Mouse (Mus musculus) midbrain, postnatal 0 days (tissue): Measurements from ENCODE around the gene Suco. TPM values are rescaled to one million over a fixed set of nuclear protein-coding genes. Genes with fewer than 3 reads are reported as not detected.

Source experiments
- ATAC-seq: fragments of 200-750 bp; cut with Nextera tagmentation; 2 replicates; pipeline ENCODE4 v1.8.0; 2017; ENCODE audit warnings: moderate number of reproducible peaks, mild to moderate bottlenecking, moderate TSS enrichment, moderate library complexity; ENCODE audit not compliant: low FRiP score
- DNase-seq: peaks from one replicate; pipeline ENCODE4 v3.0.0-alpha.2; 2015; ENCODE audit warnings: low spot score
- H3K27ac ChIP-seq: fragments of 300-500 bp; sonication (generic); 2 replicates; pipeline ENCODE4 v1.5.1; 2014; ENCODE audit warnings: low read depth, mild to moderate bottlenecking, low read length, mixed read lengths
- H3K27me3 ChIP-seq: fragments of 300-500 bp; sonication (generic); 2 replicates; pipeline ENCODE4 v1.6.1; 2014; ENCODE audit warnings: low read length, control low read depth, mixed read lengths; ENCODE audit not compliant: insufficient read depth
- H3K36me3 ChIP-seq: fragments of 300-500 bp; sonication (generic); 2 replicates; pipeline ENCODE4 v1.6.1; 2014; ENCODE audit warnings: low read length, control low read depth, mixed read lengths; ENCODE audit not compliant: insufficient read depth
- H3K4me1 ChIP-seq: fragments of 300-500 bp; sonication (generic); 2 replicates; pipeline ENCODE4 v1.6.1; 2014; ENCODE audit warnings: mild to moderate bottlenecking, control low read depth, antibody characterized with exemption, low read length, mixed read lengths; ENCODE audit not compliant: insufficient read depth
- H3K4me2 ChIP-seq: fragments of 300-500 bp; sonication (generic); 2 replicates; pipeline ENCODE4 v1.6.1; 2014; ENCODE audit warnings: low read depth, mild to moderate bottlenecking, low read length, mixed read lengths; ENCODE audit not compliant: poor library complexity, severe bottlenecking
- H3K4me3 ChIP-seq: fragments of 300-500 bp; sonication (generic); 2 replicates; pipeline ENCODE4 v1.5.1; 2014; ENCODE audit warnings: low read depth, mild to moderate bottlenecking, low read length, moderate library complexity
- H3K9ac ChIP-seq: fragments of 300-500 bp; sonication (generic); replicated peaks from 2 replicates; pipeline ENCODE4 v1.6.1; 2014; ENCODE audit warnings: mild to moderate bottlenecking, low read length, moderate library complexity, mixed read lengths; ENCODE audit not compliant: poor library complexity, severe bottlenecking
- H3K9me3 ChIP-seq: fragments of 300-500 bp; sonication (generic); 2 replicates; pipeline ENCODE4 v1.6.1; 2016; ENCODE audit warnings: low read length, control low read depth
- CTCF ChIP-seq: IDR thresholded peaks from 2 replicates; pipeline ENCODE4 v1.5.1; 2016; ENCODE audit warnings: antibody characterized with exemption, mild to moderate bottlenecking
- WGBS: fragments of 180-500 bp; shearing (Covaris S2); extraction: QIAGEN DNeasy Blood & Tissue Kit; methylation state at CpG from one replicate; pipeline ENCODE4 v1.1.7; 2014; 5-methylcytosine and 5-hydroxymethylcytosine counted together
- polyA plus RNA-seq: library from polyadenylated mRNA; unstranded; fragments of >200 nt; fragmentation: Nextera tagmentation; extraction: Ambion mirVana; gene quantifications from 2 replicates; pipeline ENCODE4 v1.2.1, GENCODE M21; 2015
- total RNA-seq: library from RNA; depleted of rRNA; stranded (reverse); fragments of >200 nt; gene quantifications from 2 replicates; pipeline ENCODE4 v1.2.3, GENCODE M21; 2014

Suco gene
- total and polyA plus RNA-seq, 2 experiments from 2014 or later, result 23.8 to 41.5 TPM

DNA sequence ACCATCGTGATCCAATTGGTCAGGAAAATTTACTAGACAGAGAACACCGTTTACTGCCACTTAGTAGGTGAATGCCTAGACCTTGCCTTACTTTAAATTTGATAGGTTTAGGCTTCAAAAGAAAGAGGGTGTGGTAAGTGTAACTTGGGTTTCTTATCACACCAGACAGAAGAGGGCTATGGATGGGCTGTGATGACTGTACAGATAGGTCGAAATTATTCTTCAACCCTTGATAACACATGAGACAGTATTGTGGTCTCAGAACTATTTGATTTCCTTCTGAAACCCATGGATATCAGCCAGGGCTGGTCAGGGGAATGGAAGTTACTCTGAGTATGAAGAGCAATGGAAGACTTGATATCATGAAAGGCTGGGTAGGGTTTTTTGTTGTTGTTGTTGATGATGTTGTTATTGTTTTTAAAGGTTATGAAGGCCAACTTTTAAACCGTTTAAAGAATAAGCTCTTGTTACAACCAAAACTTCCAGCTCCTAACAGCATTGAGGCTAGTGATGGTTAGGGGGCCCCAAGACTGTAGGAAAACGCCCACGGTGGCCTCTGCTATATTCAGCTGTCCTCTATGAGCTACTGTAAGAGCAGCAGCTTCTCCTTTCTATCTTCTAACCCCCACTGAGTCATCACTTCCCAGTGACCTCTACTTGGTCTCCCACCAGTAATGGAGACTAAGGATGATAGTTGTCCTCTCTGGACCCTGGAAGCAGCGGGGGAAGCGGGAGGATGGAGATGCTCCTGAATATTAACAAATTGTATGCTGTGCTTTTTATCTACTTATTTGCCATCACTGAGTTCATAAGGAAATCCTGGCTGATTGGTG lies 84.4 kb downstream of the Suco start:
- WGBS, result 91% methylated on average over 8 of the region's 8 CpGs
- Histone ChIP-seq H3K27ac (no peak overlapping the region), H3K4me1 (no peaks in the 10 kb centered on the region), H3K36me3 (no peaks in the 10 kb centered on the region), H3K9me3 (no peaks in the 10 kb centered on the region), H3K4me2 (no peak overlapping the region), H3K4me3 (no peak overlapping the region), H3K9ac (no peak overlapping the region), H3K27me3 (no peaks in the 10 kb centered on the region)
- TF ChIP-seq CTCF, result no peak
- ATAC-seq, result no peak
- DNase-seq, result no peak

DNA sequence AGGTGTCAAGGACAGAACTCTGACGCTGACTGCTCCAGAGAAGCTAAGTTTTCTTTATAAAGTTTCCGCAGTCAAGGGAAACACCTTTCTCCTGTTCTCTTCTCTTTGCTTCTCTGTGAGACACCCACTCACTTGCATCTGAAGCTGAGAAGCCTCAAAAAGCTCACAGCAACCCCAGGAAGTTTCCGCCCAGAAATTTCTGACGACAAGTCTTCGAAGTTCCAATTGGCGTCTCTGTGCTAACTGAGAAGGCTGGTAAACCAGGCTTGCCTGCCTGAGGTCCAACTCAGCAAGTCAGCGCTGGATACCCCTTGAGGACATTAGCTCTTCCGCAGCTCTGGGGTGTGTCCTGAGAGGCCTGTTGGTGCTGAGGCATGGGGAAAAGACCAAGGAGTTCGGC lies 88.1 kb downstream of the Suco start, which contains the start of gene Fasl:
Fasl (minus strand) TSS at position 157 of the 400 bp plus-strand sequence.
- Histone ChIP-seq H3K4me1 (no peaks in the 10 kb centered on the region), H3K4me3 (no peak within 1 kb of the TSS), H3K4me2 (no peak within 1 kb of the TSS), H3K9me3 (no peaks in the 10 kb centered on the region), H3K9ac (no peak within 1 kb of the TSS), H3K27ac (no peak within 1 kb of the TSS), H3K27me3 (no peaks in the 10 kb centered on the region), H3K36me3 (no peaks in the 10 kb centered on the region)
- no peak for TF ChIP-seq CTCF
- WGBS, result 87% methylated on average over 9 of the region's 9 CpGs
- DNase-seq, result no peak
- ATAC-seq, result no peak

DNA sequence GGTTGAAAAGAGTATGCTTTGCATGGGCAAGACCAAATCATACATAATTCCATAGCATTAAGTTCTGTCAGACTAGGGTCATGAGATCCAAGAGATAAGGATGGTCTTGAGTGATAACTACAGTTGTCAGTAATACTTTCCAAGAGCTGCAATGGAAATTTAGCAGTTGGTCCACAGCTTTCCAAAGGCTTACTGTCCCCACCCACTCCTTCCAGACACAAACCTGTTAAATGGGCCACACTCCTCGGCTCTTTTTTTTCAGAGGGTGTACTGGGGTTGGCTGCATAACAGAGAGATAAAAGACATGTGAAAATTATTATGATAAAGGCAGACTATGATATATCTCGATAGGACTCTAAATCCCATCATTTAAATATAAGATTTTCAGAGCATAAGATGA lies 93.8 kb downstream of the Suco start:
- H3K4me2 ChIP-seq, result no peak overlapping the region
- no peaks in the 10 kb centered on the region for H3K9me3 ChIP-seq
- no peak for TF ChIP-seq CTCF
- DNase-seq, result no peak
- no peaks in the 10 kb centered on the region for H3K36me3 ChIP-seq
- no peak for ATAC-seq
- no peak overlapping the region for H3K27ac ChIP-seq
- no peaks in the 10 kb centered on the region for H3K4me1 ChIP-seq
- no peaks in the 10 kb centered on the region for H3K27me3 ChIP-seq
- H3K4me3 ChIP-seq, result no peak overlapping the region
- 83% methylated on average over 2 of the region's 2 CpGs for WGBS
- H3K9ac ChIP-seq, result no peak overlapping the region

DNA sequence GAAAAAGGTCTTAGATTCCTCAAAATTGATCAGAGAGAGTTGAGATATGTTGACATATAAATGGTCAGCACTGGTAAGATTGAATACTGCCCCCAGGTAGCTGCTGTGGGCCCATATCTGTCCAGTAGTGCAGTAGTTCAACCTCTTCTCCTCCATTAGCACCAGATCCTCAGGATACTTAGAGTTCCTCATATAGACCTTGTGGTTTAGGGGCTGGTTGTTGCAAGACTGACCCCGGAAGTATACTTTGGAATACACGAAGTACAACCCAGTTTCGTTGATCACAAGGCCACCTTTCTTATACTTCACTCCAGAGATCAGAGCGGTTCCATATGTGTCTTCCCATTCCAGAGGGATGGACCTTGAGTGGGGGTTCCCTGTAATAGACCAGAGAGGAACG lies 94.9 kb downstream of the Suco start:
- no peak overlapping the region for H3K27ac ChIP-seq
- no peak overlapping the region for H3K4me2 ChIP-seq
- DNase-seq, result no peak
- H3K4me1 ChIP-seq, result no peaks in the 10 kb centered on the region
- ATAC-seq, result no peak
- 90% methylated on average over 5 of the region's 5 CpGs for WGBS
- H3K4me3 ChIP-seq, result no peak overlapping the region
- no peaks in the 10 kb centered on the region for H3K27me3 ChIP-seq
- H3K9me3 ChIP-seq, result no peaks in the 10 kb centered on the region
- no peaks in the 10 kb centered on the region for H3K36me3 ChIP-seq
- no peak overlapping the region for H3K9ac ChIP-seq
- no peak for TF ChIP-seq CTCF

DNA sequence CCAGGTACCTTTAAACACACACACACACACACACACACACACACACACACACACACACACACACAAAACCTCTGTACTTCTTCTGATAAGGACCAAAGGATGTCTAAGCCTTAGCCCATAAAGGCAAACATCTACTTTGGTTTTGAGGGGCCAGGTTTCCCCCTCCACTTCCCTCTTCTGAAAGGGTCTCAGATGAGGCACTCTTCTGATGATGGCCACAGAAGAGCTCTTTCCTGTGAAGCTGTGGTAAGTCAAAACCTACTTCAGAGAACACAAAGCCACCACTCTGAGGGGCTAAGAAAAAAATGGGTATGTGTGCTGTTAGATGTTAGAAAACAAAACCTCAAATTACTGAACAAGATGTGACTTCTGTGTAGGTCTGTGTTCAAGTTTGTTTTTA lies 97.4 kb downstream of the Suco start:
- TF ChIP-seq CTCF, result no peak
- Histone ChIP-seq H3K4me3 (no peak overlapping the region), H3K4me1 (no peaks in the 10 kb centered on the region), H3K9ac (no peak overlapping the region), H3K27ac (no peak overlapping the region), H3K4me2 (no peak overlapping the region), H3K9me3 (no peaks in the 10 kb centered on the region), H3K27me3 (no peaks in the 10 kb centered on the region), H3K36me3 (no peaks in the 10 kb centered on the region)
- no peak for ATAC-seq
- DNase-seq, result no peak

DNA sequence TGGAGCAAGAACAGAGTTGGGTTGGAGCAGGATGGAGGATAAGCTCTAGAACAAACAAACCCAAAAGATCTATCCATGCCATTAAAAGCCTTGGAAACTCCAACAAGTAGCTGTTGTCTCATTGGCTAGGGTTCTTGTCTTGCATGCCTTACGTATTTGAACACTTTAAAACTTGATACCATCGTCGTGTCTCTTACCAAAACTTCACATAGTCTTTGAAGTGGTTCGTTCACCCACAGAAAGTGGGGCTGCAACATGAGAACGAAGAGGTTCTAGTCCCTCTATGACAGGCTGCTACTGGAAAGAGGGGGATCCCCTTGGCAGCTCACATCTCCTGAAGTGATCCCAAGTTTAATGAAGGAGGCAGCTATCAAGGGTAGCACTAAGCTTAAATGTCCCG lies 101.3 kb downstream of the Suco start:
- no peak for ATAC-seq
- no peak overlapping the region for H3K27ac ChIP-seq
- no peak overlapping the region for H3K4me3 ChIP-seq
- no peaks in the 10 kb centered on the region for H3K27me3 ChIP-seq
- H3K9ac ChIP-seq, result no peak overlapping the region
- H3K9me3 ChIP-seq, result no peaks in the 10 kb centered on the region
- no peak overlapping the region for H3K4me2 ChIP-seq
- no peak for TF ChIP-seq CTCF
- DNase-seq, result no peak
- no peaks in the 10 kb centered on the region for H3K36me3 ChIP-seq
- 88% methylated on average over 6 of the region's 6 CpGs for WGBS
- H3K4me1 ChIP-seq, result no peaks in the 10 kb centered on the region
